Mouse (Mus musculus) ES-E14 (cell line): ENCODE data around the gene Nup107. TPM values are rescaled to one million over a fixed set of nuclear protein-coding genes. Genes with fewer than 3 reads are reported as not detected.

Experiments used
- DNase-seq: peaks from one replicate; pipeline ENCODE4 v3.0.0-alpha.2; 2013; ENCODE audit warnings: low read depth, low spot score
- H3K27ac ChIP-seq: 2 replicates; pipeline ENCODE4 v1.5.1; 2012; ENCODE audit warnings: low read depth, mild to moderate bottlenecking, low read length, moderate library complexity, mixed read lengths; ENCODE audit not compliant: poor library complexity, insufficient read depth, severe bottlenecking
- H3K36me3 ChIP-seq: 2 replicates; pipeline ENCODE4 v1.6.1; 2012; ENCODE audit warnings: mild to moderate bottlenecking, low read length, moderate library complexity, mixed read lengths; ENCODE audit not compliant: control insufficient read depth, poor library complexity, insufficient read depth, severe bottlenecking
- H3K4me1 ChIP-seq, 2 experiments: fragments of 150-350 bp in 1 of 2; sonication (generic) in 1 of 2; 2 replicates each; pipeline ENCODE4 v1.6.1; 2012; ENCODE audit warnings: low read length in 2 of 2, mild to moderate bottlenecking in 1 of 2, mixed read lengths in 1 of 2; ENCODE audit not compliant: control insufficient read depth in 2 of 2, insufficient read depth in 2 of 2, poor library complexity in 1 of 2
- H3K4me3 ChIP-seq, 2 experiments: fragments of 150-350 bp in 1 of 2; sonication (generic) in 1 of 2; 2 replicates each; pipeline ENCODE4 v1.5.1; 2012; ENCODE audit warnings: low read length in 2 of 2, low read depth in 1 of 2, mild to moderate bottlenecking in 1 of 2, mixed read lengths in 1 of 2; ENCODE audit not compliant: insufficient read depth in 1 of 2, poor library complexity in 1 of 2, severe bottlenecking in 1 of 2
- H3K9ac ChIP-seq: 2 replicates; pipeline ENCODE4 v1.6.1; 2012; ENCODE audit warnings: low read depth, mild to moderate bottlenecking, low read length, mixed read lengths; ENCODE audit not compliant: poor library complexity, insufficient read depth, severe bottlenecking
- H3K9me3 ChIP-seq: fragments of 150-350 bp; sonication (generic); 2 replicates; pipeline ENCODE4 v1.6.1; 2012; ENCODE audit warnings: low read depth, mild to moderate bottlenecking, low read length; ENCODE audit not compliant: control insufficient read depth, insufficient read depth
- CHD2 ChIP-seq: IDR thresholded peaks from 2 replicates; pipeline ENCODE4 v1.6.1; 2014; ENCODE audit warnings: mild to moderate bottlenecking, low read depth, low read length, inconsistent platforms
- HCFC1 ChIP-seq: IDR thresholded peaks from 2 replicates; pipeline ENCODE4 v1.6.1; 2012; ENCODE audit warnings: low read length, inconsistent platforms, borderline replicate concordance; ENCODE audit not compliant: insufficient read depth
- MAFK ChIP-seq: IDR thresholded peaks from 2 replicates; pipeline ENCODE4 v1.6.1; 2014; ENCODE audit warnings: mild to moderate bottlenecking, low read depth, low read length, inconsistent platforms; ENCODE audit not compliant: insufficient read depth
- ZC3H11A ChIP-seq: IDR thresholded peaks from 2 replicates; pipeline ENCODE4 v1.6.1; 2012; ENCODE audit warnings: low read depth, mild to moderate bottlenecking, inconsistent platforms, low read length, borderline replicate concordance
- ZNF384 ChIP-seq: IDR thresholded peaks from 2 replicates; pipeline ENCODE4 v1.6.1; 2012; ENCODE audit warnings: low read depth, low read length, inconsistent platforms
- in situ Hi-C, 2 experiments: fragments of 600-800 bp; cut with MboI; formaldehyde crosslinking; loops; one replicate each; pipeline ENCODE4 v1.15.1; 2025; ENCODE audit warnings: low sequenced_read_pairs in 2 of 2, inconsistent platforms in 1 of 2; ENCODE audit not compliant: unreplicated experiment in 2 of 2
- total RNA-seq: library from RNA; depleted of rRNA; stranded (reverse); fragments of 300-350 nt; gene quantifications from 2 replicates; pipeline ENCODE4 v1.2.3, GENCODE M21; 2012

The Nup107 gene
- total RNA-seq, 1 experiment: 80.8 TPM

DNA sequence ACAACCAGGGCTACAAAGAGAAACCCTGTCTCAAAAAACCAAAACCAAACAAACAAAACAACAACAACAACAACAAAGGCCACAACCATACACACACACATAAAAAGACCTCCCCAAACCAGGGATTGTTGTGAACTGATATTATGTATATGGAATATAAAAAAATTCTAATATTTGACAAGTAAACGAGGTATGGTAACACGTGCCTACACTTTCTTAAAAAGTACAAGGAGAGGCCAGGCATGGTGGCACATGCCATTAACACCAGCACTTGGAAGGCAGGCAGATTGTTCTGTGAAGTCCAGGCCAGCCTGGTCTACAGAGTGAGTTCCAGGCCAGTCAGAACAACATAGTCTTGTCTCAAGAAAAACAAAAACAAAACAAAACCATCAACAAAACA is 49.3 kb downstream of the Nup107 start:
- Histone ChIP-seq H3K9me3 (no peaks in the 10 kb centered on the region), H3K27ac (no peak overlapping the region), H3K36me3 (peaks cover 19% of the 10 kb centered on the region; the same call in 1 of the 2 replicates), H3K9ac (no peak overlapping the region), H3K4me3 (no peak overlapping the region), H3K4me1 (peaks cover 0 to 13% of the 10 kb centered on the region in 2 experiments; a peak in 1 of 4 replicates)
- DNase-seq: no peak
- TF ChIP-seq ZNF384 (no peak), HCFC1 (no peak), CHD2 (no peak), MAFK (no peak), ZC3H11A (no peak)
- in situ Hi-C loops: no loop called here

- Histone ChIP-seq H3K36me3 (peaks cover 21% of the 10 kb centered on the region; the same call in 1 of the 2 replicates), H3K27ac (no peak overlapping the region), H3K4me3 (no peak overlapping the region), H3K9me3 (no peaks in the 10 kb centered on the region), H3K9ac (no peak overlapping the region), H3K4me1 (peaks cover 0 to 13% of the 10 kb centered on the region in 2 experiments; a peak in 1 of 4 replicates)
- in situ Hi-C loops: no loop called here
- TF ChIP-seq MAFK: no peak
- no peak for TF ChIP-seq CHD2
- TF ChIP-seq ZC3H11A: no peak
- TF ChIP-seq ZNF384: no peak
- TF ChIP-seq HCFC1: no peak
- no peak for DNase-seq
Observed at GRCm38 (mm10) chr10:117742618-117743017, 49.9 kb downstream of the Nup107 start.

DNA sequence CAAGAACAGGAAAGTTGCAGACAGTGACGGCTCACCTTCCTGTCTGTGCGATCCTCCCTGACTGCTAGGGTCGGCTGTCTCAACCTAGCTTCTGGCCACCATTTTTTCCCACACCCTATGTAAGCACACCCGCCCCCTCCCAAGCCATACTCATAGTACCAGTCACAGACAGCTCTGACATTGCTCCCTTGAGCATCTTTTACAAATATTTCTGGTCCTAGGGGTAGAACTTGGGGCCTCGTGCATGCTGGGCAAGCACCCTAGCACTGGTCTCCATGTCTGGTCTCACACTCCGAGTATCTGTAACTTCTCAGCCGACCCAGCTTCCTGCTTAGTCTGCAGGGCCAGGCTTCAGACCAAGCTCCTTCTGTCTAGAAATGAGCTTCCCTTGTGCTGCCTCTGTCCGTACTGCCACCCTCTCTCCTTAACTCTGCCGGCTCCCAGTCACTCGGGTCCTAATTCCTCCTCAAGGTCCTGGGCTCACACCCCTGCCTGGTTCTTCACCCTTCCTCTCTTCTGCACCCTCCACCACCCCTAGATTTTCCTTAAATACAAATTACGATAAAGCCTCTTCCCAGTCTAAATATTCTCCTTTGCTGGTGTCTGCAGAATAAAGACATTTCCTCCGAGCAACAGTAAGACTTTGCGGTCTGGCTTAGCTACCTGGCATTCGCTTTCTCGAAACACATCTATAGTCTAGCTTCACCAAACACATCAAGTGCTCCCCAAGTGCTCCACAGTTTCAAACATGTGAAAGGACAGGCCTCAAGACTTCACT is 50.6 kb downstream of the Nup107 start:
- 0 out of 2 replicates have a peak overlapping the region, but pooled peaks have one; percentile 14 for H3K9ac ChIP-seq
- H3K4me3 ChIP-seq: no peak overlapping the region
- peaks cover 23% of the 10 kb centered on the region; the same call in 1 of the 2 replicates for H3K36me3 ChIP-seq
- H3K9me3 ChIP-seq: no peaks in the 10 kb centered on the region
- H3K27ac ChIP-seq: no peak overlapping the region
- no peak for TF ChIP-seq ZNF384
- TF ChIP-seq HCFC1: no peak
- DNase-seq: no peak
- peaks cover 0 to 11% of the 10 kb centered on the region in 2 experiments; a peak in 1 of 4 replicates for H3K4me1 ChIP-seq
- in situ Hi-C loops: no loop called here

DNA sequence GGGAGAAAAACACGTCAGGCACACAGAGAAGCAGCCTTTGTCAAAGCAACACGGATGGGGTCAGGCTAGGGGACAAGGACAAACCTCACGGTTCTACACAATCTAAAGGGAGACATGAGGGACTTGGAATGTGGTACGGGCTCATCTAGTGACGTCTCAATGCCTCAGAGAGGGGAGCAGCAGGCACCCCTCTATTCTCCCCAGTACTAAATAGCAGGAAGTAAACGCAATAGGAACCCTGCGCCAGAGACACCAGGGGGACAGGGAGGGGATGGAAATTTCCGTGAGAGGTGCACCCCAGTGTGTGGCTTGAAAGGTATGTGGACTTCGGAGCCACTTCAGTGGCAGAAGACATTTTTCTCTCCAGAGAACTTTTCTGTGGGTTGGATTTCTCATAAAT is 51.6 kb downstream of the Nup107 start:
- H3K27ac ChIP-seq: no peak overlapping the region
- H3K36me3 ChIP-seq: peaks cover 31% of the 10 kb centered on the region; the same call in 1 of the 2 replicates
- TF ChIP-seq MAFK: no peak
- no peak for TF ChIP-seq ZC3H11A
- no peak for TF ChIP-seq ZNF384
- TF ChIP-seq CHD2: no peak
- TF ChIP-seq HCFC1: no peak
- DNase-seq: no peak
- H3K4me1 ChIP-seq: peaks cover 0 to 11% of the 10 kb centered on the region in 2 experiments; a peak in 1 of 4 replicates
- in situ Hi-C loops: no loop called here
- H3K4me3 ChIP-seq: no peak overlapping the region
- H3K9ac ChIP-seq: no peak overlapping the region
- no peaks in the 10 kb centered on the region for H3K9me3 ChIP-seq

GRCm38 (mm10) chr10:117740171-117740570 is 52.3 kb downstream of the Nup107 start:
- peaks cover 0 to 11% of the 10 kb centered on the region in 2 experiments; a peak in 1 of 4 replicates for H3K4me1 ChIP-seq
- no peak overlapping the region for H3K27ac ChIP-seq
- no peak overlapping the region for H3K4me3 ChIP-seq
- H3K36me3 ChIP-seq: peaks cover 31% of the 10 kb centered on the region; the same call in 1 of the 2 replicates
- no peak for TF ChIP-seq HCFC1
- no peak for TF ChIP-seq MAFK
- no peak for TF ChIP-seq ZNF384
- no peak for TF ChIP-seq CHD2
- TF ChIP-seq ZC3H11A: no peak
- H3K9me3 ChIP-seq: no peaks in the 10 kb centered on the region
- in situ Hi-C loops: no loop called here
- H3K9ac ChIP-seq: no peak overlapping the region
- no peak for DNase-seq
